Mouse (Mus musculus) bone marrow macrophage, adult 2 months (primary cell): ENCODE results near the gene Tcf7l1. TPM values are rescaled to one million over a fixed set of nuclear protein-coding genes. Genes with fewer than 3 reads are reported as not detected.

ENCODE experiments used
- H3K27ac ChIP-seq: 2 replicates; pipeline ENCODE4 v1.5.1; 2012; ENCODE audit warnings: low read depth, low read length; ENCODE audit not compliant: insufficient read depth
- H3K4me1 ChIP-seq: 2 replicates; pipeline ENCODE4 v1.6.1; 2012; ENCODE audit warnings: low read length; ENCODE audit not compliant: control insufficient read depth, insufficient read depth
- H3K4me3 ChIP-seq: 2 replicates; pipeline ENCODE4 v1.5.1; 2012; ENCODE audit warnings: mild to moderate bottlenecking, low read length, moderate library complexity; ENCODE audit not compliant: insufficient read depth
- CTCF ChIP-seq: IDR thresholded peaks from 2 replicates; pipeline ENCODE4 v1.5.1; 2012; ENCODE audit warnings: low read depth, mild to moderate bottlenecking, low read length, moderate library complexity
- POLR2A ChIP-seq: IDR thresholded peaks from 2 replicates; pipeline ENCODE4 v1.6.1; 2012; ENCODE audit warnings: mild to moderate bottlenecking, low read depth, low read length, borderline replicate concordance
- polyA plus RNA-seq: library from polyadenylated mRNA; stranded (reverse); fragments of >200 nt; gene quantifications from 2 replicates; pipeline ENCODE4 v1.2.4, GENCODE M21; 2012; ENCODE audit not compliant: missing spikeins, insufficient read depth, insufficient read length

Tcf7l1 gene
- polyA plus RNA-seq, 1 experiment, result 0.42 TPM

GRCm38 (mm10) chr6:72648002-72648595 lies 141.0 kb downstream of the Tcf7l1 start:
- no peak overlapping the region for H3K27ac ChIP-seq
- H3K4me1 ChIP-seq, result no peaks in the 10 kb centered on the region
- no peak for TF ChIP-seq CTCF
- no peak for TF ChIP-seq POLR2A
- no peak overlapping the region for H3K4me3 ChIP-seq

- Histone ChIP-seq H3K4me3 (no peak overlapping the region), H3K27ac (no peak overlapping the region), H3K4me1 (no peaks in the 10 kb centered on the region)
- no peak for TF ChIP-seq POLR2A
- TF ChIP-seq CTCF, result peak; percentile 57
Measured at GRCm38 (mm10) chr6:72647383-72647820, 141.7 kb downstream of the Tcf7l1 start.

- H3K4me1 ChIP-seq, result no peaks in the 10 kb centered on the region
- H3K27ac ChIP-seq, result no peak overlapping the region
- H3K4me3 ChIP-seq, result no peak overlapping the region
- no peak for TF ChIP-seq POLR2A
- no peak for TF ChIP-seq CTCF
Measured at GRCm38 (mm10) chr6:72645364-72645763, 143.7 kb downstream of the Tcf7l1 start.

GRCm38 (mm10) chr6:72644576-72644975 lies 144.5 kb downstream of the Tcf7l1 start:
- Histone ChIP-seq H3K4me3 (no peak overlapping the region), H3K27ac (no peak overlapping the region), H3K4me1 (no peaks in the 10 kb centered on the region)
- TF ChIP-seq CTCF, result no peak
- no peak for TF ChIP-seq POLR2A

GRCm38 (mm10) chr6:72641218-72641954 lies 147.7 kb downstream of the Tcf7l1 start:
- H3K27ac ChIP-seq, result no peak overlapping the region
- TF ChIP-seq CTCF (no peak), POLR2A (no peak)
- no peak overlapping the region for H3K4me3 ChIP-seq
- no peaks in the 10 kb centered on the region for H3K4me1 ChIP-seq

GRCm38 (mm10) chr6:72636940-72637339 lies 152.1 kb downstream of the Tcf7l1 start:
- no peak for TF ChIP-seq POLR2A
- TF ChIP-seq CTCF, result no peak
- Histone ChIP-seq H3K4me1 (no peaks in the 10 kb centered on the region), H3K27ac (no peak overlapping the region), H3K4me3 (no peak overlapping the region)

- TF ChIP-seq CTCF (peak; percentile 69), POLR2A (no peak)
- Histone ChIP-seq H3K4me3 (no peak overlapping the region), H3K27ac (no peak overlapping the region), H3K4me1 (no peaks in the 10 kb centered on the region)
Measured at GRCm38 (mm10) chr6:72635760-72636431, 153.2 kb downstream of the Tcf7l1 start.

GRCm38 (mm10) chr6:72634311-72634710 lies 154.7 kb downstream of the Tcf7l1 start:
- Histone ChIP-seq H3K4me1 (no peaks in the 10 kb centered on the region), H3K27ac (no peak overlapping the region), H3K4me3 (no peak overlapping the region)
- no peak for TF ChIP-seq CTCF
- TF ChIP-seq POLR2A, result no peak

GRCm38 (mm10) chr6:72631700-72632099 lies 157.4 kb downstream of the Tcf7l1 start:
- TF ChIP-seq CTCF, result no peak
- no peak for TF ChIP-seq POLR2A
- Histone ChIP-seq H3K4me3 (no peak overlapping the region), H3K27ac (no peak overlapping the region), H3K4me1 (no peaks in the 10 kb centered on the region)

- no peak overlapping the region for H3K27ac ChIP-seq
- H3K4me3 ChIP-seq, result no peak overlapping the region
- no peaks in the 10 kb centered on the region for H3K4me1 ChIP-seq
- TF ChIP-seq CTCF (no peak), POLR2A (no peak)
Measured at GRCm38 (mm10) chr6:72630961-72631360, 158.1 kb downstream of the Tcf7l1 start.
